Mouse (Mus musculus) cerebellum, adult 18-20 months (tissue): ENCODE data around the gene Eif3i.

Experiments used
- DNase-seq, 2 experiments: peaks; one replicate each; pipeline ENCODE4 v3.0.0; 2021

Eif3i gene

GRCm38 (mm10) chr4:129618786-129619691, 18.6 kb upstream of the Eif3i start, which contains the start of gene Iqcc:
TSS of gene Iqcc (minus strand) at chr4:129619099.
- peak; percentile 95 to 96 for DNase-seq

GRCm38 (mm10) chr4:129618031-129618430, 17.6 kb upstream of the Eif3i start:
- no peak for DNase-seq

- no peak for DNase-seq
Observed at GRCm38 (mm10) chr4:129617121-129617641, 16.7 kb upstream of the Eif3i start.

GRCm38 (mm10) chr4:129616631-129617030, 16.2 kb upstream of the Eif3i start:
- no peak for DNase-seq

GRCm38 (mm10) chr4:129615801-129616290, 15.4 kb upstream of the Eif3i start:
- no peak for DNase-seq

- no peak for DNase-seq
Observed at GRCm38 (mm10) chr4:129614093-129614492, 13.6 kb upstream of the Eif3i start, which contains the start of gene Dcdc2b. TSS of gene Dcdc2b (minus strand) at chr4:129614257.

GRCm38 (mm10) chr4:129610472-129610871, 10.0 kb upstream of the Eif3i start:
- no peak for DNase-seq

- no peak for DNase-seq
Observed at GRCm38 (mm10) chr4:129610026-129610425, 9.6 kb upstream of the Eif3i start.

- no peak for DNase-seq
Observed at GRCm38 (mm10) chr4:129609139-129609631, 8.7 kb upstream of the Eif3i start.

- DNase-seq = peak; percentile 84 to 87
Observed at GRCm38 (mm10) chr4:129608426-129609025, 8.1 kb upstream of the Eif3i start.

- no peak for DNase-seq
Observed at GRCm38 (mm10) chr4:129588865-129589264, 11.6 kb downstream of the Eif3i start.

- DNase-seq = no peak
Observed at GRCm38 (mm10) chr4:129586943-129587342, 13.5 kb downstream of the Eif3i start.

GRCm38 (mm10) chr4:129585773-129586172, 14.7 kb downstream of the Eif3i start:
- DNase-seq = no peak

- DNase-seq = peak; percentile 75 to 88
Observed at GRCm38 (mm10) chr4:129584884-129585608, 15.4 kb downstream of the Eif3i start.

GRCm38 (mm10) chr4:129584370-129584769, 16.1 kb downstream of the Eif3i start:
- no peak for DNase-seq

GRCm38 (mm10) chr4:129582251-129582650, 18.2 kb downstream of the Eif3i start:
- DNase-seq = no peak

- peak; percentile 41 for DNase-seq
Observed at GRCm38 (mm10) chr4:129580347-129580746, 20.1 kb downstream of the Eif3i start.

GRCm38 (mm10) chr4:129578466-129578865, 22.0 kb downstream of the Eif3i start, which contains the start of gene Fam167b:
TSS of gene Fam167b (minus strand) at chr4:129578549.
- DNase-seq = no peak

GRCm38 (mm10) chr4:129577688-129578087, 22.8 kb downstream of the Eif3i start:
- no peak for DNase-seq

GRCm38 (mm10) chr4:129576863-129577491, 23.5 kb downstream of the Eif3i start:
- DNase-seq = peak; percentile 50 to 55

GRCm38 (mm10) chr4:129575171-129575844, 25.1 kb downstream of the Eif3i start:
- DNase-seq = no peak
